Mouse (Mus musculus): ENCODE results near the gene Exoc7. TPM values are rescaled to one million over a fixed set of nuclear protein-coding genes. Genes with fewer than 3 reads are reported as not detected.
A peak's percentile ranks its signal among the peaks of the same experiment; 100 is the strongest.

Gene Exoc7
- total and polyA plus RNA-seq, 3 experiments: 45.4 to 526 (median 49.0) TPM

DNA sequence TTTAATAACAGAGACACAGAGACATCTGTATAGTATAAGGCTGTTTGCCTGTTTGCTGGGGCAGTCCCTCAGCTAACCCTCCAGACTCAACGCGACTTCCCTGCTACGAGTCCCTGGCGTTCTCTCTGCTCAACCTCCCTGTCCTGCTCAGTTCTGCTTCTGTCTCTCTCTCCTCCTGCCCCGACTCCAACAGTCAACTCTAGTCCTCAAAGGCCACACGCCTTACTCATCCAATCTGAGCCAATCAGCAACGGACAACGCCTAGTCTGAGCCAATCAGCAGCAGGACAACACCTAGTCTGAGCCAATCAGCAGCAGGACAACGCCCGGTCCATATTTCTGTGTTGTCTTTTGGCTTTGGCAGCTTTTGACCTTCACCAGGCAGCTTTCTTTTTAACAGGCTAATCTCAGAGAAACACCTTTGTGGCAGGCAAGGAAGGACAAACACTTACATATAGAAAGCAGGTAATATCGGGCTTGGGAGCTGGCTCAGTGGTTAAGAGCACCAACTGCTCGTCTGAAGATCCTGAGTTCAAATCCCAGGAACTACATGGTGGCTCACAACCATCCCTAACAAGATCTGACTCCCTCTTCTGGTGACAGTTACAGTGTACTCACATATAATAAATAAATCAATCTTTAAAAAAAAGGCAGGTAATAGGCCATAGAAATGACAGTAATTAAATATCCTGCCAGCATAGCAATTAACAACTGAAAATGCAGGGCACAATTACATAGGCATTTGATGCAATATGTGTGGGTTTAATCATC lies 914 bp upstream of the Exoc7 start (continued):
- peak; percentile 81; the same call in 1 of the 2 replicates for TF ChIP-seq MYC (IDR thresholded peaks at IDR 0.05; ENCODE audit: low read depth, low read length)
- peak; percentile 81 for TF ChIP-seq TCF12 (IDR thresholded peaks at IDR 0.05; ENCODE audit: low read depth, low read length)
- no peak; the same call in 1 of the 2 replicates for TF ChIP-seq KAT2A (conservative IDR thresholded peaks at IDR 0.05; ENCODE audit: low read depth, low read length)
- TF ChIP-seq EP300 (IDR thresholded peaks at IDR 0.05; ENCODE audit: low read depth in 1 of 2, low read length in 2 of 2): peak; percentile 53 to 76
- TF ChIP-seq MAX (IDR thresholded peaks at IDR 0.05; ENCODE audit: low read length): peak; percentile 78; the same call in 1 of the 2 replicates
- peak; percentile 98 for TF ChIP-seq POLR2AphosphoS2 (IDR thresholded peaks at IDR 0.05; ENCODE audit: low read length)
- no peak for TF ChIP-seq MEF2A (IDR thresholded peaks at IDR 0.05; ENCODE audit: extremely low read depth, insufficient replicate concordance, low read depth, low read length, poor library complexity, severe bottlenecking)
- peak; percentile 96 for TF ChIP-seq NELFE (IDR thresholded peaks at IDR 0.05; ENCODE audit: low read depth, low read length)

DNA sequence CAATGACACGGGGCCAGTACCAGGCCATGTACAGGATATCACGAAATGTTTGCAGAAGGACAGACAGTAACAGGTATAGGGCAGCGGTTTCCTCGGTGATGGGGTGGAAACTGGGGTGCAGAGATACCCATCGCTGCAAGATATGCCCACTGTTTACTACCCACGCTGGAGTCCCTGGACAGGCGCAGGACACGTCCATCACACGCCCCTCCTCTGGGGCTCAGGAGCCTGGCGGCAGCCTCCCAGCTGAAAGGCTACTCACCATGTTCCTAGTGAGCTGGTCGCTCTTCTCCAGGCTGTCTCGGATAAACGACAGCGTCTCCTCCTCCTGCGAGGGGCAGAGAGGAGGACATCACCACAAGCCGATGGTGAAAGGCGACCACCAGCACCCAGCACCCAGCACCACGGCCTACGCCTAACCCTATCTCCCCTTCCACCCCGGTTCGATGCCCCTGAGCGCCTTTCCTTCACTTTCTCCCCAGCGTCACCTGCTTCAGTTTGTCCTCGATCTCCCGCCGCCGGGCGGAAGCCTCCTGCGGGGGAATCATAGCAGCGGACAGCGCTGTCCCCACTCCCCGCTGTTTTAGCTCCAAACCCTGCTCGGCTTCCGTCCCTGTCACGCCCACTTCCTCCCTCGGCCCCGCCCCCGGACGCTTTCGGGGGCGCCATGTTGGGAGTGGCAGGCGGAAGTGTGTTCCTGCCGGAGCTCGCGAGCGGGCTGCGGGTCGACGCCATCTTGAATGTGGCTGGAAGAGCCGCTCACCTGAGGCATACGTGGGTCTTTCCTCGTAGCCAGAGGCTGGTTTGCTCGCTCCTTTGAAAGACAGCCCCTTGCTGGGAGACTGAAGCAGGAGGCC lies 679 bp downstream of the Exoc7 start:
- peak overlapping the region; percentile 75 for H3K9ac ChIP-seq (ENCODE audit: control insufficient read depth, low read depth, low read length, poor library complexity, severe bottlenecking)
- peaks cover 0 to 11% of the 10 kb centered on the region in 2 experiments; a peak in 3 of 4 replicates for H3K36me3 ChIP-seq (ENCODE audit: control insufficient read depth in 1 of 2, insufficient read depth in 2 of 2, low read length in 2 of 2)
- peak overlapping the region; percentile 94 for H3K27ac ChIP-seq (ENCODE audit: control insufficient read depth, low read depth, low read length)
- peak; percentile 99 for DNase-seq (ENCODE audit: low read depth, low spot score)
- H3K9me3 ChIP-seq (replicated peaks; ENCODE audit: insufficient read depth, low read length): no peaks in the 10 kb centered on the region
- peaks cover 9 to 16% of the 10 kb centered on the region in 2 experiments for H3K4me1 ChIP-seq (ENCODE audit: control insufficient read depth in 1 of 2, insufficient read depth in 2 of 2, low read length in 2 of 2)
- H3K4me3 ChIP-seq (ENCODE audit: control insufficient read depth in 1 of 2, insufficient read depth in 1 of 2, low read depth in 2 of 2, low read length in 2 of 2): peak overlapping the region; percentile 64 to 90
- H3K27me3 ChIP-seq (ENCODE audit: control insufficient read depth in 1 of 2, insufficient read depth in 2 of 2, low read length in 2 of 2): no peaks in the 10 kb centered on the region
- peaks cover 3% of the 10 kb centered on the region; the same call in 1 of the 2 replicates for H3K79me2 ChIP-seq (ENCODE audit: control insufficient read depth, insufficient read depth, low read length, poor library complexity)
- TF ChIP-seq USF1 (IDR thresholded peaks at IDR 0.05; ENCODE audit: low read depth, low read length) (peak; percentile 63), CHD1 (IDR thresholded peaks at IDR 0.05; ENCODE audit: low read depth, low read length) (no peak), NRF1 (IDR thresholded peaks at IDR 0.05; ENCODE audit: insufficient read depth, low read depth, low read length, poor library complexity, severe bottlenecking) (peak; percentile 63), RAD21 (IDR thresholded peaks at IDR 0.05; ENCODE audit: low read depth, low read length) (no peak), CTCF (IDR thresholded peaks at IDR 0.05 in 2 of 3, conservative IDR thresholded peaks at IDR 0.05 in 1 of 3; ENCODE audit: control insufficient read depth in 1 of 3, insufficient read depth in 1 of 3, low read depth in 2 of 3, low read length in 3 of 3, poor library complexity in 1 of 3, severe bottlenecking in 1 of 3) (no peak), MEF2A (IDR thresholded peaks at IDR 0.05; ENCODE audit: extremely low read depth, insufficient replicate concordance, low read depth, low read length, poor library complexity, severe bottlenecking) (peak; percentile 66; the same call in 1 of the 2 replicates), ETS1 (IDR thresholded peaks at IDR 0.05; ENCODE audit: low read depth, low read length) (peak; percentile 75), POLR2A (IDR thresholded peaks at IDR 0.05; ENCODE audit: control insufficient read depth in 1 of 2, insufficient read depth in 1 of 2, low read depth in 1 of 2, low read length in 2 of 2, poor library complexity in 1 of 2) (peak; percentile 72 to 75), MAX (IDR thresholded peaks at IDR 0.05; ENCODE audit: low read length) (peak; percentile 60; the same call in 1 of the 2 replicates), MXI1 (IDR thresholded peaks at IDR 0.05; ENCODE audit: low read depth, low read length) (peak; percentile 86), ZNF384 (IDR thresholded peaks at IDR 0.05; ENCODE audit: low read depth, low read length) (peak; percentile 34; the same call in 1 of the 2 replicates), EP300 (IDR thresholded peaks at IDR 0.05; ENCODE audit: low read depth in 1 of 2, low read length in 2 of 2) (peak in 1 of 2 experiments; percentile 73; a peak in 2 of 4 replicates), SIN3A (IDR thresholded peaks at IDR 0.05; ENCODE audit: low read length) (peak; percentile 98), BHLHE40 (IDR thresholded peaks at IDR 0.05; ENCODE audit: borderline replicate concordance, low read depth, low read length) (no peak), KAT2A (conservative IDR thresholded peaks at IDR 0.05; ENCODE audit: low read depth, low read length) (peak; percentile 96), ZMIZ1 (IDR thresholded peaks at IDR 0.05; ENCODE audit: low read depth, low read length) (peak; percentile 72; the same call in 1 of the 2 replicates), TAL1 (IDR thresholded peaks at IDR 0.05; ENCODE audit: low read length) (no peak), RCOR1 (IDR thresholded peaks at IDR 0.05; ENCODE audit: low read depth, low read length) (peak; percentile 82), POLR2AphosphoS2 (IDR thresholded peaks at IDR 0.05; ENCODE audit: low read length) (peak; percentile 83), MYC (IDR thresholded peaks at IDR 0.05; ENCODE audit: low read depth, low read length) (peak; percentile 80; the same call in 1 of the 2 replicates), HCFC1 (IDR thresholded peaks at IDR 0.05; ENCODE audit: low read depth, low read length) (peak; percentile 100), UBTF (IDR thresholded peaks at IDR 0.05; ENCODE audit: borderline replicate concordance, insufficient read depth, low read depth, low read length) (no peak), TCF12 (IDR thresholded peaks at IDR 0.05; ENCODE audit: low read depth, low read length) (peak; percentile 81), MYB (IDR thresholded peaks at IDR 0.05; ENCODE audit: low read depth, low read length) (no peak; the same call in 1 of the 2 replicates), NELFE (IDR thresholded peaks at IDR 0.05; ENCODE audit: low read depth, low read length) (peak; percentile 78; the same call in 1 of the 2 replicates), CHD2 (IDR thresholded peaks at IDR 0.05; ENCODE audit: low read length) (peak; percentile 71), SMC3 (IDR thresholded peaks at IDR 0.05; ENCODE audit: low read depth, low read length) (peak; percentile 18; the same call in 1 of the 2 replicates), ELF1 (IDR thresholded peaks at IDR 0.05; ENCODE audit: low read depth, low read length) (peak; percentile 97)
